Mouse (Mus musculus): ENCODE data around the gene Nr2e1. TPM values are rescaled to one million over a fixed set of nuclear protein-coding genes. Genes with fewer than 3 reads are reported as not detected.

Gene Nr2e1
- total and polyA plus RNA-seq, 3 experiments, result not detected

DNA sequence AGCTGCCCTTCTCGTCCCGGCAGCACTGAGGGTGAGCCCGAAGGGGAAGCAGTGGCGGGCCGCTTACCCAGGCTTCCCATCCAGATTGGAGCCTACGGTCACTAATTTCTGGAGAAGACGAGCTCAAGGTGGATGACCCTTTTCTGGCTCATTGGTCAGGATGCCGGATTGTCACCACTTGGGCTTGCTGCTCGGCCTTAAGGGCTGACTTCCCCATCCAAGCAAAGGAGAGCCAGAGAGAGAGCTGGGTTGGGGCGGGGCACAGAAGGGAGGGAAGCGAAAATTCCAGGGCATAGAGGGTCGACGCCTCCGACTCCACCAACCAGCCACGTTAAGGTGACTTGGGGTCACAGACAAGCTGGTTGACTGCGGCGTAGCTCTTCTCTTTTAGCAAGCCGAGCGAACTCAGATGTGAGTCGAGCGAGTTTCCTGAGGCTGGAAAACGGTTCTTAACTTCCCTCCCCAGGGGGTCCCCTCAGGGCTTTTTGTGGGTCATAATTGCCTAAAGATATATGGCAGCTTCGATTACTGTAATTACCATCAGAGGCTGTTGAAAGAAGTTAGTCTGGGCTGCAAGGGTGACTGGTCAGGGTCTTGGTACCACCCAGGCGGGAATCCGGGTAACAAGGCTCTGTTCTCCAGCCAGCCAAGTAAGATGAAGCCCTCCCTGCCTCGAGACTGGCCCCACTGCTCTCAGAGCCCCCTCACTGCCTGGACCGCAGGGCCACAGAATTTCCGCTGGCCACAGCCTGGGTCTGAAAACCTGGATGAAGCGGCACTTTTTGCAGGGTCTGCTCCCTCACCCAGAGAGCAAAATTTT, 3.1 kb downstream of the Nr2e1 start:
- Histone ChIP-seq H3K27ac (ENCODE audit: control insufficient read depth, low read depth, low read length) (no peak overlapping the region), H3K9me3 (replicated peaks; ENCODE audit: insufficient read depth, low read length) (no peaks in the 10 kb centered on the region), H3K79me2 (ENCODE audit: control insufficient read depth, insufficient read depth, low read length, poor library complexity) (no peaks in the 10 kb centered on the region), H3K36me3 (ENCODE audit: control insufficient read depth in 1 of 2, insufficient read depth in 2 of 2, low read length in 2 of 2) (no peaks in the 10 kb centered on the region), H3K4me3 (ENCODE audit: control insufficient read depth in 1 of 2, insufficient read depth in 1 of 2, low read depth in 2 of 2, low read length in 2 of 2) (no peak overlapping the region), H3K27me3 (ENCODE audit: control insufficient read depth in 1 of 2, insufficient read depth in 2 of 2, low read length in 2 of 2) (no peaks in the 10 kb centered on the region; a peak in 1 of 4 replicates), H3K4me1 (ENCODE audit: control insufficient read depth in 1 of 2, insufficient read depth in 2 of 2, low read length in 2 of 2) (no peaks in the 10 kb centered on the region), H3K9ac (ENCODE audit: control insufficient read depth, low read depth, low read length, poor library complexity, severe bottlenecking) (no peak overlapping the region)
- no peak for TF ChIP-seq MAFK (IDR thresholded peaks at IDR 0.05; ENCODE audit: borderline replicate concordance, low read depth, low read length)
- TF ChIP-seq RCOR1 (IDR thresholded peaks at IDR 0.05; ENCODE audit: low read depth, low read length), result no peak
- no peak for TF ChIP-seq HCFC1 (IDR thresholded peaks at IDR 0.05; ENCODE audit: low read depth, low read length)
- TF ChIP-seq MYB (IDR thresholded peaks at IDR 0.05; ENCODE audit: low read depth, low read length), result no peak
- TF ChIP-seq POLR2AphosphoS2 (IDR thresholded peaks at IDR 0.05; ENCODE audit: low read length), result no peak
- no peak for TF ChIP-seq CHD2 (IDR thresholded peaks at IDR 0.05; ENCODE audit: low read length)
- TF ChIP-seq ZKSCAN1 (IDR thresholded peaks at IDR 0.05; ENCODE audit: low read depth, low read length), result no peak
- no peak for TF ChIP-seq POLR2AphosphoS5 (IDR thresholded peaks at IDR 0.05; ENCODE audit: borderline replicate concordance, low read depth, low read length)
- TF ChIP-seq GATA1 (IDR thresholded peaks at IDR 0.05; ENCODE audit: low read depth, low read length), result no peak
- TF ChIP-seq USF1 (IDR thresholded peaks at IDR 0.05; ENCODE audit: low read depth, low read length), result no peak
- no peak for TF ChIP-seq KAT2A (conservative IDR thresholded peaks at IDR 0.05; ENCODE audit: low read depth, low read length)
- no peak for TF ChIP-seq MEF2A (IDR thresholded peaks at IDR 0.05; ENCODE audit: extremely low read depth, insufficient replicate concordance, low read depth, low read length, poor library complexity, severe bottlenecking)
- TF ChIP-seq RAD21 (IDR thresholded peaks at IDR 0.05; ENCODE audit: low read depth, low read length), result no peak
- TF ChIP-seq TAL1 (IDR thresholded peaks at IDR 0.05; ENCODE audit: low read length), result no peak
- no peak for DNase-seq (ENCODE audit: low read depth, low spot score)

DNA sequence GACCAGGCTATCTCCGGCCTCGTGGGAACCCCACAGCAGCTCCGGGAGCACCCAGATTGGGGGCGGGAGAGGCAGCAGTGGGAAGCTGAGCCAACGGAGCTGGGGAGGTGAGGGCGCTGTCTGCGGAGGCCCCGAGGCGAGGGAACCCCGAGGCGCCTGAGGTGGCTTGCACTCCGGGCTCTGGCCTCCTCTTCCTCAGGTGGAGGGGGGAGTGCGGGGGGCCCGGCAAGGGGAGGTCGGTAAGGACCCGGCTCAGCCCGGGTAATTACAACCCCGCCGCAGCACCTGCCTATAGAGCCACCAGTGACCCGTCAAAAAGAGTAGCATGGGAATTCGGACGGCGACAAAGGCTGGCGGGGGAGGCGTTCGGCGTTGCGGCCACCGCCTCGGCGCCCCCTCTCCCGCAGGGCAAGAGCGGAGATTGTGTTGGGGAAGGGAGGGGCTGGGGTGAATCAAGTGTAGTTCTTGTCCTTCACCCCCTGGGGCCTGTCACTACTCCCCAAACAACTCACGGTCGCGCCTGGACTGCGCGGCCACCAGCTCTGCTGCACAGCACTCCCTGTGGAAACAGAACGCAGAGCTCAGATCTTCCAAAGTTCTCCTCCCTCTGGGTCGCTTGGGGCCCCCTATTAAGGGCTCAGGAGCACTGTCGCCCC, 3.8 kb downstream of the Nr2e1 start:
- Histone ChIP-seq H3K27ac (ENCODE audit: control insufficient read depth, low read depth, low read length) (no peak overlapping the region), H3K9ac (ENCODE audit: control insufficient read depth, low read depth, low read length, poor library complexity, severe bottlenecking) (no peak overlapping the region), H3K79me2 (ENCODE audit: control insufficient read depth, insufficient read depth, low read length, poor library complexity) (no peaks in the 10 kb centered on the region), H3K27me3 (ENCODE audit: control insufficient read depth in 1 of 2, insufficient read depth in 2 of 2, low read length in 2 of 2) (no peaks in the 10 kb centered on the region; a peak in 1 of 4 replicates), H3K4me1 (ENCODE audit: control insufficient read depth in 1 of 2, insufficient read depth in 2 of 2, low read length in 2 of 2) (no peaks in the 10 kb centered on the region), H3K36me3 (ENCODE audit: control insufficient read depth in 1 of 2, insufficient read depth in 2 of 2, low read length in 2 of 2) (no peaks in the 10 kb centered on the region), H3K9me3 (replicated peaks; ENCODE audit: insufficient read depth, low read length) (no peaks in the 10 kb centered on the region), H3K4me3 (ENCODE audit: control insufficient read depth in 1 of 2, insufficient read depth in 1 of 2, low read depth in 2 of 2, low read length in 2 of 2) (no peak overlapping the region)
- no peak for DNase-seq (ENCODE audit: low read depth, low spot score)
- TF ChIP-seq TBP (IDR thresholded peaks at IDR 0.05; ENCODE audit: low read depth, low read length) (no peak), JUND (IDR thresholded peaks at IDR 0.05; ENCODE audit: low read depth, low read length) (no peak), RCOR1 (IDR thresholded peaks at IDR 0.05; ENCODE audit: low read depth, low read length) (no peak), EP300 (IDR thresholded peaks at IDR 0.05; ENCODE audit: low read depth in 1 of 2, low read length in 2 of 2) (no peak), RAD21 (IDR thresholded peaks at IDR 0.05; ENCODE audit: low read depth, low read length) (no peak), MAZ (IDR thresholded peaks at IDR 0.05; ENCODE audit: low read depth, low read length) (no peak), MEF2A (IDR thresholded peaks at IDR 0.05; ENCODE audit: extremely low read depth, insufficient replicate concordance, low read depth, low read length, poor library complexity, severe bottlenecking) (no peak), USF2 (IDR thresholded peaks at IDR 0.05; ENCODE audit: borderline replicate concordance in 1 of 2, insufficient read depth in 1 of 2, low read depth in 1 of 2, low read length in 2 of 2) (no peak), USF1 (IDR thresholded peaks at IDR 0.05; ENCODE audit: low read depth, low read length) (no peak), ZKSCAN1 (IDR thresholded peaks at IDR 0.05; ENCODE audit: low read depth, low read length) (no peak), CHD1 (IDR thresholded peaks at IDR 0.05; ENCODE audit: low read depth, low read length) (no peak), MYB (IDR thresholded peaks at IDR 0.05; ENCODE audit: low read depth, low read length) (no peak), E2F4 (IDR thresholded peaks at IDR 0.05; ENCODE audit: borderline replicate concordance, low read depth, low read length) (no peak)
